Mouse (Mus musculus): ENCODE measurements around the gene Socs2. TPM values are rescaled to one million over a fixed set of nuclear protein-coding genes. Genes with fewer than 3 reads are reported as not detected.

Socs2 gene
- total and polyA plus RNA-seq, 2 experiments: 5.3 to 53.8 TPM

- 91% methylated on average over 12 of the region's 12 CpGs for WGBS
- no peaks in the 10 kb centered on the region for H3K79me2 ChIP-seq (ENCODE audit: control insufficient read depth, insufficient read depth, low read length)
- H3K27me3 ChIP-seq (ENCODE audit: control insufficient read depth, insufficient read depth, low read length): no peaks in the 10 kb centered on the region
- H3K4me1 ChIP-seq (ENCODE audit: control insufficient read depth, insufficient read depth, low read length): peaks cover 4% of the 10 kb centered on the region
- DNase-seq (ENCODE audit: extremely low read depth, low read depth, low spot score): no peak
- peaks cover 43% of the 10 kb centered on the region for H3K36me3 ChIP-seq (ENCODE audit: control insufficient read depth, insufficient read depth, low read length)
- no peak overlapping the region for H3K27ac ChIP-seq (replicated peaks; ENCODE audit: insufficient read depth, low read depth, low read length)
- H3K4me3 ChIP-seq (ENCODE audit: insufficient read depth, low read depth, low read length): no peak overlapping the region
- no peak for TF ChIP-seq POLR2A (IDR thresholded peaks at IDR 0.05; ENCODE audit: extremely low read depth, insufficient read depth, low read length)
- TF ChIP-seq CTCF (IDR thresholded peaks at IDR 0.05; ENCODE audit: low read depth, low read length): no peak
- no peak overlapping the region for H3K9ac ChIP-seq (ENCODE audit: low read depth, low read length)
These were observed 9.3 kb downstream of the Socs2 start for GRCm38 (mm10) chr10:95407541-95408160.

GRCm38 (mm10) chr10:95404774-95405173 lies 12.2 kb downstream of the Socs2 start:
- H3K4me1 ChIP-seq (ENCODE audit: control insufficient read depth, insufficient read depth, low read length): peaks cover 4% of the 10 kb centered on the region
- H3K27me3 ChIP-seq (ENCODE audit: control insufficient read depth, insufficient read depth, low read length): no peaks in the 10 kb centered on the region
- no peak overlapping the region for H3K9ac ChIP-seq (ENCODE audit: low read depth, low read length)
- no peak for DNase-seq (ENCODE audit: extremely low read depth, low read depth, low spot score)
- TF ChIP-seq POLR2A (IDR thresholded peaks at IDR 0.05; ENCODE audit: extremely low read depth, insufficient read depth, low read length): no peak
- no peak for TF ChIP-seq CTCF (IDR thresholded peaks at IDR 0.05; ENCODE audit: low read depth, low read length)
- no peak overlapping the region for H3K27ac ChIP-seq (replicated peaks; ENCODE audit: insufficient read depth, low read depth, low read length)
- H3K36me3 ChIP-seq (ENCODE audit: control insufficient read depth, insufficient read depth, low read length): peaks cover 26% of the 10 kb centered on the region
- WGBS: 91% methylated on average over 2 of the region's 2 CpGs
- no peak overlapping the region for H3K4me3 ChIP-seq (ENCODE audit: insufficient read depth, low read depth, low read length)
- no peaks in the 10 kb centered on the region for H3K79me2 ChIP-seq (ENCODE audit: control insufficient read depth, insufficient read depth, low read length)

GRCm38 (mm10) chr10:95399689-95400354 lies 17.2 kb downstream of the Socs2 start:
- Histone ChIP-seq H3K79me2 (ENCODE audit: control insufficient read depth, insufficient read depth, low read length) (no peaks in the 10 kb centered on the region), H3K4me3 (ENCODE audit: insufficient read depth, low read depth, low read length) (no peak overlapping the region), H3K4me1 (ENCODE audit: control insufficient read depth, insufficient read depth, low read length) (no peaks in the 10 kb centered on the region; the same call in 1 of the 2 replicates), H3K27me3 (ENCODE audit: control insufficient read depth, insufficient read depth, low read length) (no peaks in the 10 kb centered on the region), H3K9ac (ENCODE audit: low read depth, low read length) (no peak overlapping the region), H3K36me3 (ENCODE audit: control insufficient read depth, insufficient read depth, low read length) (peaks cover 7% of the 10 kb centered on the region; the same call in 1 of the 2 replicates), H3K27ac (replicated peaks; ENCODE audit: insufficient read depth, low read depth, low read length) (0 out of 2 replicates have a peak overlapping the region, but pooled peaks have one; percentile 25)
- TF ChIP-seq POLR2A (IDR thresholded peaks at IDR 0.05; ENCODE audit: extremely low read depth, insufficient read depth, low read length): no peak
- no peak for TF ChIP-seq CTCF (IDR thresholded peaks at IDR 0.05; ENCODE audit: low read depth, low read length)
- DNase-seq (ENCODE audit: extremely low read depth, low read depth, low spot score): no peak
- 84% methylated on average over 13 of the region's 13 CpGs for WGBS

GRCm38 (mm10) chr10:95398489-95398888 lies 18.5 kb downstream of the Socs2 start:
- Histone ChIP-seq H3K27me3 (ENCODE audit: control insufficient read depth, insufficient read depth, low read length) (no peaks in the 10 kb centered on the region), H3K4me1 (ENCODE audit: control insufficient read depth, insufficient read depth, low read length) (no peaks in the 10 kb centered on the region; the same call in 1 of the 2 replicates), H3K36me3 (ENCODE audit: control insufficient read depth, insufficient read depth, low read length) (peaks cover 5% of the 10 kb centered on the region; the same call in 1 of the 2 replicates), H3K79me2 (ENCODE audit: control insufficient read depth, insufficient read depth, low read length) (no peaks in the 10 kb centered on the region), H3K9ac (ENCODE audit: low read depth, low read length) (no peak overlapping the region), H3K4me3 (ENCODE audit: insufficient read depth, low read depth, low read length) (peak overlapping the region; percentile 3; the same call in 1 of the 2 replicates), H3K27ac (replicated peaks; ENCODE audit: insufficient read depth, low read depth, low read length) (no peak overlapping the region)
- WGBS: 12% methylated on average over 18 of the region's 18 CpGs
- TF ChIP-seq CTCF (IDR thresholded peaks at IDR 0.05; ENCODE audit: low read depth, low read length) (no peak), POLR2A (IDR thresholded peaks at IDR 0.05; ENCODE audit: extremely low read depth, insufficient read depth, low read length) (no peak)
- no peak for DNase-seq (ENCODE audit: extremely low read depth, low read depth, low spot score)

- H3K27ac ChIP-seq (replicated peaks; ENCODE audit: insufficient read depth, low read depth, low read length): no peak overlapping the region
- H3K36me3 ChIP-seq (ENCODE audit: control insufficient read depth, insufficient read depth, low read length): peaks cover 2% of the 10 kb centered on the region; the same call in 1 of the 2 replicates
- DNase-seq (ENCODE audit: extremely low read depth, low read depth, low spot score): no peak
- H3K79me2 ChIP-seq (ENCODE audit: control insufficient read depth, insufficient read depth, low read length): no peaks in the 10 kb centered on the region
- TF ChIP-seq POLR2A (IDR thresholded peaks at IDR 0.05; ENCODE audit: extremely low read depth, insufficient read depth, low read length) (no peak), CTCF (IDR thresholded peaks at IDR 0.05; ENCODE audit: low read depth, low read length) (no peak)
- no peak overlapping the region for H3K9ac ChIP-seq (ENCODE audit: low read depth, low read length)
- no peaks in the 10 kb centered on the region; the same call in 1 of the 2 replicates for H3K4me1 ChIP-seq (ENCODE audit: control insufficient read depth, insufficient read depth, low read length)
- WGBS: 89% methylated on average over 7 of the region's 7 CpGs
- H3K27me3 ChIP-seq (ENCODE audit: control insufficient read depth, insufficient read depth, low read length): no peaks in the 10 kb centered on the region
- no peak overlapping the region for H3K4me3 ChIP-seq (ENCODE audit: insufficient read depth, low read depth, low read length)
These were observed 19.7 kb downstream of the Socs2 start for GRCm38 (mm10) chr10:95397191-95397835.
